Mouse (Mus musculus): ENCODE data around the gene Mns1. TPM values are rescaled to one million over a fixed set of nuclear protein-coding genes. Genes with fewer than 3 reads are reported as not detected.
"Not testable (repeated sequence)": the region's sequence is repeated elsewhere in the genome, so short reads cannot be mapped to it uniquely, and the experiment has no call there.

Mns1 gene
- 51.7 and 54.3 TPM in 2 replicates for polyA plus RNA-seq (2016; fragmentation: Nextera tagmentation; extraction: Ambion mirVana)

- peak; percentile 98 for DNase-seq (ENCODE audit: low spot score)
- 3% methylated on average over 43 of the region's 43 CpGs for WGBS
- peak within 1 kb of the TSS; percentile 66 for H3K4me3 ChIP-seq
- no peaks in the 10 kb centered on the region for H3K27me3 ChIP-seq (ENCODE audit: low read depth, poor library complexity, severe bottlenecking)
- peaks cover 24% of the 10 kb centered on the region for H3K36me3 ChIP-seq
- H3K4me1 ChIP-seq, result peaks cover 19% of the 10 kb centered on the region
- peak within 1 kb of the TSS; percentile 90 for H3K27ac ChIP-seq
- H3K9me3 ChIP-seq (replicated peaks), result no peaks in the 10 kb centered on the region
These were observed at the start of gene Mns1 for GRCm38 (mm10) chr9:72437822-72438701. Gene Mns1 (plus strand): TSS chr9:72438011.

- no peaks in the 10 kb centered on the region for H3K27me3 ChIP-seq (ENCODE audit: low read depth, poor library complexity, severe bottlenecking)
- 88% methylated on average over 4 of the region's 4 CpGs for WGBS
- DNase-seq (ENCODE audit: low spot score), result no peak
- no peak overlapping the region for H3K4me3 ChIP-seq
- no peaks in the 10 kb centered on the region for H3K9me3 ChIP-seq (replicated peaks)
- peaks cover 15% of the 10 kb centered on the region for H3K4me1 ChIP-seq
- H3K36me3 ChIP-seq, result no peaks in the 10 kb centered on the region
- H3K27ac ChIP-seq, result no peak overlapping the region
These were observed 48.9 kb upstream of the Mns1 start for GRCm38 (mm10) chr9:72388934-72389333.

GRCm38 (mm10) chr9:72389431-72390002 lies 48.3 kb upstream of the Mns1 start:
- Histone ChIP-seq H3K27me3 (ENCODE audit: low read depth, poor library complexity, severe bottlenecking) (no peaks in the 10 kb centered on the region), H3K4me3 (no peak overlapping the region), H3K27ac (no peak overlapping the region), H3K9me3 (replicated peaks) (no peaks in the 10 kb centered on the region), H3K36me3 (no peaks in the 10 kb centered on the region), H3K4me1 (peaks cover 15% of the 10 kb centered on the region)
- 80% methylated on average over 14 of the region's 14 CpGs for WGBS
- DNase-seq (ENCODE audit: low spot score), result no peak

- no peak for DNase-seq (ENCODE audit: low spot score)
- no peak overlapping the region for H3K4me3 ChIP-seq
- H3K27me3 ChIP-seq (ENCODE audit: low read depth, poor library complexity, severe bottlenecking), result no peaks in the 10 kb centered on the region
- no peaks in the 10 kb centered on the region for H3K9me3 ChIP-seq (replicated peaks)
- peaks cover 22% of the 10 kb centered on the region for H3K4me1 ChIP-seq
- 91% methylated on average over 12 of the region's 12 CpGs for WGBS
- no peak overlapping the region for H3K27ac ChIP-seq
- H3K36me3 ChIP-seq, result no peaks in the 10 kb centered on the region
These were observed 47.3 kb upstream of the Mns1 start for GRCm38 (mm10) chr9:72390321-72391077.

GRCm38 (mm10) chr9:72392686-72393085 lies 45.1 kb upstream of the Mns1 start:
- no peaks in the 10 kb centered on the region for H3K9me3 ChIP-seq (replicated peaks)
- H3K27ac ChIP-seq, result no peak overlapping the region
- H3K27me3 ChIP-seq (ENCODE audit: low read depth, poor library complexity, severe bottlenecking), result no peaks in the 10 kb centered on the region
- no peaks in the 10 kb centered on the region for H3K36me3 ChIP-seq
- 80% methylated on average over 7 of the region's 7 CpGs for WGBS
- DNase-seq (ENCODE audit: low spot score), result no peak
- peaks cover 22% of the 10 kb centered on the region for H3K4me1 ChIP-seq
- H3K4me3 ChIP-seq, result no peak overlapping the region

GRCm38 (mm10) chr9:72393238-72393637 lies 44.6 kb upstream of the Mns1 start:
- H3K4me1 ChIP-seq, result peaks cover 22% of the 10 kb centered on the region
- H3K36me3 ChIP-seq, result no peaks in the 10 kb centered on the region
- 89% methylated on average over 15 of the region's 15 CpGs for WGBS
- DNase-seq (ENCODE audit: low spot score), result no peak
- no peak overlapping the region for H3K27ac ChIP-seq
- H3K4me3 ChIP-seq, result no peak overlapping the region
- H3K27me3 ChIP-seq (ENCODE audit: low read depth, poor library complexity, severe bottlenecking), result no peaks in the 10 kb centered on the region
- H3K9me3 ChIP-seq (replicated peaks), result no peaks in the 10 kb centered on the region

- Histone ChIP-seq H3K27me3 (ENCODE audit: low read depth, poor library complexity, severe bottlenecking) (no peaks in the 10 kb centered on the region), H3K27ac (no peak overlapping the region), H3K9me3 (replicated peaks) (no peaks in the 10 kb centered on the region), H3K36me3 (no peaks in the 10 kb centered on the region), H3K4me1 (peaks cover 22% of the 10 kb centered on the region), H3K4me3 (no peak overlapping the region)
- 84% methylated on average over 8 of the region's 8 CpGs for WGBS
- no peak for DNase-seq (ENCODE audit: low spot score)
These were observed 43.9 kb upstream of the Mns1 start for GRCm38 (mm10) chr9:72393869-72394341.

GRCm38 (mm10) chr9:72400121-72400520 lies 37.7 kb upstream of the Mns1 start:
- DNase-seq (ENCODE audit: low spot score), result no peak
- Histone ChIP-seq H3K9me3 (replicated peaks) (no peaks in the 10 kb centered on the region), H3K27me3 (ENCODE audit: low read depth, poor library complexity, severe bottlenecking) (no peaks in the 10 kb centered on the region), H3K4me1 (peaks cover 2% of the 10 kb centered on the region; the same call in 1 of the 2 replicates), H3K36me3 (no peaks in the 10 kb centered on the region), H3K4me3 (no peak overlapping the region), H3K27ac (no peak overlapping the region)
- WGBS, result 54% methylated on average over 4 of the region's 4 CpGs

- not testable (repeated sequence) for H3K9me3 ChIP-seq (replicated peaks); H3K4me1 ChIP-seq; H3K27ac ChIP-seq; H3K27me3 ChIP-seq (ENCODE audit: low read depth, poor library complexity, severe bottlenecking); DNase-seq (ENCODE audit: low spot score); H3K4me3 ChIP-seq; H3K36me3 ChIP-seq
- WGBS, result 67% methylated on average over 4 of the region's 4 CpGs
These were observed 36.0 kb upstream of the Mns1 start for GRCm38 (mm10) chr9:72401769-72402168.

- Histone ChIP-seq H3K4me1 (peaks cover 4% of the 10 kb centered on the region), H3K36me3 (no peaks in the 10 kb centered on the region), H3K9me3 (replicated peaks) (no peaks in the 10 kb centered on the region), H3K27me3 (ENCODE audit: low read depth, poor library complexity, severe bottlenecking) (no peaks in the 10 kb centered on the region), H3K27ac (no peak overlapping the region), H3K4me3 (no peak overlapping the region)
- no peak for DNase-seq (ENCODE audit: low spot score)
- 78% methylated on average over 6 of the region's 6 CpGs for WGBS
These were observed 34.4 kb upstream of the Mns1 start for GRCm38 (mm10) chr9:72403421-72403820.

GRCm38 (mm10) chr9:72404446-72404845 lies 33.4 kb upstream of the Mns1 start:
- H3K27me3 ChIP-seq (ENCODE audit: low read depth, poor library complexity, severe bottlenecking), result no peaks in the 10 kb centered on the region
- no peak for DNase-seq (ENCODE audit: low spot score)
- 90% methylated on average over 8 of the region's 8 CpGs for WGBS
- H3K27ac ChIP-seq, result no peak overlapping the region
- H3K4me3 ChIP-seq, result no peak overlapping the region
- H3K4me1 ChIP-seq, result peaks cover 4% of the 10 kb centered on the region
- no peaks in the 10 kb centered on the region for H3K36me3 ChIP-seq
- H3K9me3 ChIP-seq (replicated peaks), result no peaks in the 10 kb centered on the region

GRCm38 (mm10) chr9:72404934-72405333 lies 32.9 kb upstream of the Mns1 start:
- DNase-seq (ENCODE audit: low spot score), result no peak

More at GRCm38 (mm10) chr9:72404934-72405333, 32.9 kb upstream of the Mns1 start:
- H3K9me3 ChIP-seq (replicated peaks), result no peaks in the 10 kb centered on the region
- H3K4me3 ChIP-seq, result no peak overlapping the region
- WGBS, result 72% methylated on average over 3 of the region's 3 CpGs
- H3K36me3 ChIP-seq, result no peaks in the 10 kb centered on the region
- H3K4me1 ChIP-seq, result peaks cover 4% of the 10 kb centered on the region
- no peak overlapping the region for H3K27ac ChIP-seq
- H3K27me3 ChIP-seq (ENCODE audit: low read depth, poor library complexity, severe bottlenecking), result no peaks in the 10 kb centered on the region
